Mouse (Mus musculus) splenic B cell, adult 2 months (primary cell): ENCODE results near the gene Bpifa1.

Experiments
- DNase-seq: peaks from one replicate; pipeline ENCODE4 v3.0.0-alpha.2; 2011; ENCODE audit warnings: low read depth, low spot score
- H3K27me3 ChIP-seq: 2 replicates; pipeline ENCODE4 v1.6.1; 2012; ENCODE audit warnings: mild to moderate bottlenecking, low read length, moderate library complexity, mixed read lengths; ENCODE audit not compliant: control insufficient read depth, poor library complexity, insufficient read depth, severe bottlenecking
- H3K36me3 ChIP-seq: 2 replicates; pipeline ENCODE4 v1.6.1; 2012; ENCODE audit warnings: mild to moderate bottlenecking, low read length, moderate library complexity, mixed read lengths; ENCODE audit not compliant: control insufficient read depth, poor library complexity, insufficient read depth, severe bottlenecking

Gene Bpifa1

GRCm38 (mm10) chr2:154187468-154187867 lies 44.8 kb downstream of the Bpifa1 start:
- H3K27me3 ChIP-seq, result no peaks in the 10 kb centered on the region
- DNase-seq, result no peak
- H3K36me3 ChIP-seq, result no peaks in the 10 kb centered on the region

DNA sequence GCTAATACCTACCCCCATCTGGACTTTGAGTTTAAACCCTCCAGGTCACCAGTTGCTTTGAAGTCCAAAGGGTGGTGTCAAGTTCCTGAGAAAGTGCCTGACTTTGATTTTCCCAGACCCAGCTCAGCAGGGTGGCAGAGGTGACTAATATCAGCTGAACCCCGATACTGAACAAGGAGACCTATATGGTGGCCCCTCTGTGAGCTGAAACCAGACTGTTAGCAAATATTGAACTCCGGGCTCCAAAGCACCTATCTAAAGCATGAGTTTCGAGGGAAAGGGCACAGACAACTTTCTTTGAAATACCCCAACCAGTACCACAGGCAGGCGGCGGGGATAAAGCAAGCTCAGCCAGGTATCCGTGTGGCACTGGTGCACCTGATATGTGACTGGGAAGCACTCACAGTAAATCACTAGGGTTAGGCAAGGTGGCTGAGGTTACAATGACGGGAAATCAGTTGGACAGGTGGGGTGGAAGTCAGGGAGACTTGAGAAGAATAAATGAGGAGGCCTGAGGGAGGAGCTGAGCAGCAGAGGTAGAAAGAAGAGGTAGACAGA lies 47.3 kb downstream of the Bpifa1 start:
- no peak for DNase-seq
- Histone ChIP-seq H3K36me3 (no peaks in the 10 kb centered on the region), H3K27me3 (no peaks in the 10 kb centered on the region)

- Histone ChIP-seq H3K36me3 (no peaks in the 10 kb centered on the region), H3K27me3 (no peaks in the 10 kb centered on the region)
- no peak for DNase-seq
These were observed 48.0 kb downstream of the Bpifa1 start, which contains the start of gene Bpifb1 for GRCm38 (mm10) chr2:154190546-154191258. TSS of gene Bpifb1 (plus strand) at chr2:154190818.

- no peak for DNase-seq
These were observed 49.5 kb downstream of the Bpifa1 start for GRCm38 (mm10) chr2:154192141-154192540.

DNA sequence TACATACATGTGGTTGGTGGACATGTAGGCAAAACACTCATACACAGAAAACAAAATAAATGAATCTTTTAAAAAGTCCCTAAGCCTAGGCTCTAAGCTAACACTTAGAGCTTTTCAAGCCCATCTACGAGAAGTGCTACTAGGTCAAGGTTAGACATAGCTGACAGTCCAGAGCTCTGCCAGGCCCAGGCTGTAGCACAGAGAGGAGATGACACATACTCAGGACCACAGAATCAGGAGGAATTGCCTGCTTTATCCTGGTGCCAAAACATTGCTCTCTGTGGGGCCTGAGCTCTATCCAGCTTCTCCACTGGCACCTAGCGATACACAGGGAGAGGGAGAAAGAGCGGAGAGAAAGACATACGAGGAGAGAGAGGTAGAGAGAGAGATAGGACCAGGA lies 50.4 kb downstream of the Bpifa1 start:
- Histone ChIP-seq H3K27me3 (no peaks in the 10 kb centered on the region), H3K36me3 (no peaks in the 10 kb centered on the region)
- no peak for DNase-seq

More at GRCm38 (mm10) chr2:154192141-154192540, 49.5 kb downstream of the Bpifa1 start:
- Histone ChIP-seq H3K27me3 (no peaks in the 10 kb centered on the region), H3K36me3 (no peaks in the 10 kb centered on the region)

DNA sequence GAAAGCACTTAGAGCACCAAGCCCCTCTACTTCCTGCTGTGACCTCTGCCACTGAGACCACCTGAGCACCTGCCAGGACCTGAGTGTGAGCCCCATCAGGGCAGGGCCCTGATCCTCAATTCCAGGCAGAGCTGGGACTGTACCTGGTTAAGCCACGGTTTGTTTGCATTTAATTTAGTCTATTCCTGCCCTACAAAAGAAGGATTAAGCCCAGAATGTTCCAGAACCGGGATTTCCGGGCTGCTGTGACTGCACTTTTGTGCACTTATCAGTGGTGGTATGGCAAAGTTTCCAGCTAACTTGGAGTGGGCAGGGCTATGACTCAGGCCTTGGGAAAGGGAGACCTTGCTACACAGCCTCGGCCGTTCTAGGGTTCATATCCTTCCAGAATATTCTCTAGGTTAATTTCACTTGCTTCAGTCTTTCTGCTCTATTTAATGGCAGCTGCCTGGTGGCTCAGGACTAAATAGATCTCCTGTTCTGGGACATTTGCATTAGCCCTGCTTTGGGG lies 51.4 kb downstream of the Bpifa1 start:
- no peaks in the 10 kb centered on the region for H3K36me3 ChIP-seq
- H3K27me3 ChIP-seq, result no peaks in the 10 kb centered on the region
- DNase-seq, result no peak

GRCm38 (mm10) chr2:154197036-154197435 lies 54.4 kb downstream of the Bpifa1 start:
- no peak for DNase-seq
- Histone ChIP-seq H3K36me3 (no peaks in the 10 kb centered on the region), H3K27me3 (no peaks in the 10 kb centered on the region)
